Mouse (Mus musculus): Measurements from ENCODE around the gene Cyp19a1.

Gene Cyp19a1

DNA sequence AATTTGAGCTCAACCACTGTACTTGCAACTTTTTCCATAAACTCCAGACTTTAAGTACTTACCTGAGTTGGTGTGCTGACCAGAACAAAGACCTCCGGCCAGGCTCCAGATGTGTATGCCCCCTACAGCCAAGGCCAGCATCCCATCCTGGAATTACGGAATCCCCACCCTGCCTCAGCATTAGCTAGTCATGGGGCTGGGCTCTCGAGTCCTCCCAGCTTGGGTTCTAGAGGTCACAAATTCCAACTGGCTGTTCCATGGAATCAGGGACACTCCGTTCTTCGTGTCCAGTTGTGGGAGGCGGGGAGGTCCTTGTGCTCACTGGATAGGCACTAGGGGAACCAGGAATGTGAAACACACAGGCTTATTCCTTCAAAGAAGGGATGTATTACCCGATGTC lies at the start of gene Cyp19a1:
Gene Cyp19a1 (minus strand): TSS at position 101 of the 400 bp plus-strand sequence.
- in situ Hi-C loops (cut with MboI) = no loop called here

DNA sequence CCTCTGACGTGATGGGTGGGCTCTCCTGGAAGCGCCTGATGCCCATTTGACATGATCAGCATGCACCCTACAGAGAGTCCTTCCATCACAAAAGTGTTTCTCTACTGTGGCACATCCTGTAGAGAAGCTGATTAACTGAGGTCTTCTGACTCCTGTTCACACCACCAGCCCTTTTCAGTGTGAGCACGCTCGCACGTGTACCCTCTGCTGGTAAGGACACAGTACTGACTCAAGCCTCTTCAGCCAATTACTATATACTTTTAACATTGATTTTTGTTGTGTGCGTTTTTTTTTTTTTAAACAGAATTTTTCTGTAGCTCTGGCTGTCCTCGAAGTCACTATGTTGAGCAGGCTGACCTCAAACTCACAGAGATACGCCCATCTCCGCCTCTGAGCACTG lies 48.5 kb upstream of the Cyp19a1 start:
- in situ Hi-C loops (cut with MboI) = no loop called here

DNA sequence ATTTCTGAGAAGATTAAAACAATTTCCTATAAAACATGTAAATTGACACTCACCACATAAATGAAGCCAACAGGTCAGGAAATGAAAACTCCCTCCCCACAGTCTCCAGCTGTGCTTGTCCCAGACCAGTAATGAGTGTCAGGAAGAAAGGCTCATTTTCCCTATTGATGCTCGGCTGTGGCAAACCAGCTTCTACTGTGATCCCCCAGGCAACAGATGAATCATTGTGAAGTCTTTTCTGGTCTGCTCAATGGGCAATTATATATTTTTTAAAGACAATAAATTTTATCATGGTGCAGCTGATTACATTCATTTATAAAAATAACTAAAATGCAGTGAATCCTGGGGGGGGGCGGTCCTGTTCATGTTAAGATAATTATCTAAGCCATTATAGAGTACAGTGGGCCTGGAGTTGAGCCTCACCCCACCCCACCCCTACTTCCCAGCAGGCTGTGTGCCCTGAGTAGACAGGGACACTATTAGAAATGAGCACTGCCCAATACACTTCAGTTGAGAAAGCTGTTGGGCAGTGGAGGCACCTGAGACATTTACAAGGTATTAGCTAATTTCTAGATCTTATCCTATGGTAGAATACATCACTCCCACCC lies 40.9 kb upstream of the Cyp19a1 start:
- in situ Hi-C loops (cut with MboI) = no loop called here

DNA sequence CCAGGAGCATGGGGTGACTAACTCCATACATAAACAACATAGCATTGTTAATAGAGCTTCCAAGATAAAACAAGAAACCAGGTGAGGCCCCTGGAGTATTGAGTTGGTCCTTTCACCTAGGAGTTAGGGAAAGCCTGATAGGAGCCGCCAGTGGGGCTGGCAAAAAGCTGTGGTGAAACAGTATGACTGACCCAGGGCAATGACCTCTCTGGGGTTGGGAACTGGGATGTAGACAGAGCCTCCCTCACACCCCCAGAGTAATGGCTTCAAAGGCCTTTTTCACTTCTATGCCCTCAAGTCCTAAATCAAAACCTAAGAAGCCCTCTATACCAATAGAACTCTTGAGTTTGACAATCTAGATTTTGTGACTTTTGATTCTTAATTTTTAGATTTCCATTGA lies 40.3 kb upstream of the Cyp19a1 start:
- in situ Hi-C loops (cut with MboI) = no loop called here

DNA sequence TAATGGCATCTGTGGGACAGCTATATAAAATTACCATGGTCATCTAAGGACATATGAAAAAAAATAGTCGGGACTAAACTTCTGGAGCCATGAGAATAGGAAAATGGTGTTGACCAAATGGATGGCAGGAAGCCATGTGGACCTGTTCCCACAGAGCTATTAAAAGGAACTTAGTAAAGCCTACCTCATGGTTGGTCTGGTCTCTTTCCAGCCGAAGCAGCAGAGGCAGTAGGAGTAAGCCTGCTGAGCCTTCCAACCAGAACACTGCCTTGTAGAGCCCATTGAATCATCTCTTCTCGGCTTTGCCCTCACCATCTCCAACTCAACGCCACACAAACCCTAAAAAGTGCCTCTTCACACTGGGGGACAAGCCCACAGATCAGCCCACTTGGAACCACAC lies 33.3 kb upstream of the Cyp19a1 start:
- in situ Hi-C loops (cut with MboI) = no loop called here

DNA sequence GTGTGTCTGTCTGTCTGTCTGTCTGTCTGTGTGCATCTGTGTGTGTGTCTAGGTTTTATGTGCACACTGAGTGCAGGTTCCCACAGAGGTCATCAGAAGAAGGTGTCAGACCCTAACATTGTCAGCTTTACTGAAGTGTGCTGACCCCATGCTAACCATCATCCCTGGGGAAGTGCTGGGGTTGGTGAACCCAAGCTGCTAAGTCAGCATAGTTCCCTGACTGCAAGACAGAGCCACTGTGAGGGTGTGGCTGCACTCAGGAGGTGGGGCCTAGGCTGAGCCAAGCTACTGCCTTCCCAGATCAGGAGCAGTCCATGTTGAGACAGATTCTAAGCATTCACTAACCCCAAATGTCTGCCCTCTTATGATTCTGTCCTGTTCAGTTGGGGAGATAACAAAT lies 31.9 kb upstream of the Cyp19a1 start:
- in situ Hi-C loops (cut with MboI) = no loop called here

DNA sequence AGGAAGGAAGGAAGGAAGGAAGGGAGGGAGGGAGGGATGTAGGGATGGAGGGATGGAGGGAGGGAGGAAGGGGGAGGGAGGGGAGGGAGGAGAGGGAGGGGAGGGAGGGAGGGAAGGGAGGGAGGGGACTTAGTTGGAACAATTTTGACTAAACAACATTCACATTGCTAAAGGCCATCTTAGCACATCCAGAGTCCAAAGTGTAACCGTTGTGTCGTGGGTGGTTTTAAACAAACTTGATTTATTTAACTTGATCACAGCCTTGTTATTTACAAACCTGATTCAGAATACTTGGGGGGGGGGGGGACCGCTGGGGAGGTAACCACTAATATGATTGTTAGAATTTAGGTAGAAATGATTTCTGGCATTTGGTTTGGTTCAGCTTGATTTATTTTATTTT lies 31.5 kb upstream of the Cyp19a1 start:
- in situ Hi-C loops (cut with MboI) = no loop called here

DNA sequence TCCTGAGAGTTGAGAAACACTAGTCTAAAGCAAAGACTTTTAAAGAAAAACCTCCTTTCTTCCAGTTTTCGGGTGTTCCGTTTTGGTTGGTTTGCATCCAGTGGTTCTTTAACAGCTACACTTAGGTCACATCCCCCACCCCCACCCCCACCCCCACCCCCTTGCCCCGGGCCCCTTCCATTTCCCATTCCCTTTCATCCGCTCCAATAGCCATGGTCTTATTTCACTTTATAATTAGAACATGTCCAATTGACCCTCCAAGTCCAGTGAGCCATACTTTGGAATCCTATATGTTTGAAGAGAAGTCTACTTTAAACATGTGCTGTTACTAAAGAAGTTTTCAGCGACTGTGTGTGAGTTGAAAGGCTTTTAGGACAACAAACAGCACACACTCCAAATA lies 19.9 kb upstream of the Cyp19a1 start:
- in situ Hi-C loops (cut with MboI) = no loop called here

DNA sequence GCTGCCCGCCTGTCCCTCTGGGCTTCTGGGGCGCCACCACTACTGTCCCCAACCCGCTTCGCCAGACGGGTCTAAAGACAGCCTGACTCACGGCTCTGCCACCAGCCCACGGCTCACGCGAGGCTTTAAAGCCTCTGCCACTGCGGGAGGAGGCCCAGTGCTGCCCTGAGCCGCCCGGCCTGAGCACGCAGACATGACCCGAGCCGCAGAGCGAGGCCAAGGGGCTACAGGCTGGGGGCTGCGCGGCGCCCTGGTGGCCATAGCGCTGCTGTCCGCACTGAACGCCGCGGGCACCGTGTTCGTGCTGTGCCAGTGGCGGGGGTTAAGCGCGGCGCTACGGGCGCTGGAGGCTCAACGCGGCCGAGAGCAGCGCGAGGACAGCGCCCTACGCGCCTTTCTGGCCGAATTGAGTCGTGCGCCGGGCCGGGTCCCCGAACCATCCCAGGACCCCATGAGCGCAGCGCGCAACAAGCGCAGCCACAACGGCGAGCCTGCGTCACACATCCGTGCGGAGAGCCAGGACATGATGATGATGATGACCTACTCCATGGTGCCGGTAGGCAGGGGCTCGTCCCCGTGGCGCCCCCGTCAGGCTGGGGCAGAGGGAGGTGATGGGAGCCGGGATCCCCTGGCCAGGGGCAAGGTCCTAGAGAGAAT lies 18.5 kb upstream of the Cyp19a1 start, which contains the start of gene Gldn:
Gene Gldn (plus strand): TSS at position 156 of the 657 bp plus-strand sequence.
- in situ Hi-C loops (cut with MboI) = no loop called here

DNA sequence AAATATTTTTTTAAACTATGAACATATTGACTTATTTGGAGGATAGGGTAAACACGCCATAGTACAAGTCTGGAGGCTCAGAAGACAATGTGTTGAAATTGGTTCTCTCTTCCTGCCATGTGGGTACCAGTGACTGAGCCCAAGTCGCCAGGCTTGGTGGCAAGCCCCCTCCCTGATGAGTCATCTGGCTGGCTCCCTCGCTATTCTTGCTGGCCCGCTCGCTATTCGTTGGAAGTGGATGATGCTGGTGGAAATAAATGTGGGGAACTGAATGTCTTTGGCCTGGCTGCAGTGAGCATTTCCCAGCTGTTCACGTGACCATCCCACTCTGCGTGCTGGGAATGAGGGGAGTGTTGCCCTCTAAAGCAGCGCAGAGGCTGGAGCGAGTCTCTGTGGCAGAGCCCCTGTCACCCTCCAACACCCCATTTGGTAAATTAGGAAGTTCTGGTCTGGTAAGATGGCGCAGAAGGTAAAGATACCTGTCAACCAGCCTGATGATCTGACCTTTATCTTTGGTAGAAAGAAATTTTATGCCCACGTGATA lies 11.2 kb upstream of the Cyp19a1 start:
- in situ Hi-C loops (cut with MboI) = no loop called here

DNA sequence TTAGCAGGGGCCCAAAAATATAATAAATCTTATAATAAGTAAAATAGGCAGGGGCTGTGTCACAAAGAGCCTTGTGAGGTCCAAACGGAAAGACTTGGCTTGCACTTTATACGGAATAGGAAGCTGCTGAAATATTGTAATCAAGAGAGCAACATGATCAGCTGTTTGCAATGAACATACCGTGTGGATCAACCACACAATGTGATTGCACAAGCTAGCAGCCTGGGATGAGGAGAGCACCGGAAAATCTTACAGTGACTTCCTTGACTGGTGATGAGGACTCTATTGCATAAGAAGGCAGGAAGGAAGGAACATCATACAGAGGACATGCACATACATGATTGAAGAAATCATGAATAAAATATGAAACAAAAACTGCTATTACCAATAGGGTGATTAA lies 7.4 kb upstream of the Cyp19a1 start:
- in situ Hi-C loops (cut with MboI) = no loop called here

DNA sequence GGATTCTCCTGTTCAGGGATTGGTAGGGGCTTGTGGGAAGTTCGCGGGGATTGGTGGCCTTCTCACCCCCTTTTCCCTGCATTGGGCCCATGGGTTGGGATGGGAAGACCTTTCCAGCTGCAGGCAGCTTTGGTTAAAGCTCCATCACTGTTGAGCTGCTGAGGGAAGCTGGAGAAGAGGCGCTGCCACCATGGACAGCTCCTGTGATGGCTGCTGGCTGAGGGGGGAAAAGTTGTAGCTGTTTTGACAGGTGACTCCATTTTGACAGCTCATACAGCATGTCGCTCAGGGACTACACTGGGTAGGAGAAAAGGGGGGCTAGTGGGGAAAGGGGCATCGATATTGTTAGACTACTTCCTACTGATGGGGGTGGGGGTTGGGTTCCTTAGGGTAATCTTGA lies 3.0 kb upstream of the Cyp19a1 start:
- in situ Hi-C loops (cut with MboI) = no loop called here

DNA sequence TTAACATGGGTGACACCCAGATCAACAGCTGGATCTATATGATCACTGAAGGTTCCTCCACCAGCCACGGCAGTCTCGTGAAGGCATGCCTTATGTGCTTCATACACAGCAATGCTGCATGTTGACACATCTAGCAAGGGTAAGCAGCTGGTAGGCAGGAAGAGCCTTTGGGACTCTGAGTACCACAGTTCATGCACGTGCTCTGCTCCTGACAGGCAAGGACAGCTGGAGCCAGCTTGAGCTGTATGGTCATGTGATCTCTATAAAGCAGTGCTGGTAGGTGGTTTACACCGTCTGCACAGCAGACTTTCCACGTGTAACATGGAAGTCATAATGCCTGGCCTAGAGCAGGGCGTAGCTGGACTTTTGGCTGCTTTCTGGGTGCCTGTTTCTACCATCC lies 2.1 kb upstream of the Cyp19a1 start:
- in situ Hi-C loops (cut with MboI) = no loop called here

DNA sequence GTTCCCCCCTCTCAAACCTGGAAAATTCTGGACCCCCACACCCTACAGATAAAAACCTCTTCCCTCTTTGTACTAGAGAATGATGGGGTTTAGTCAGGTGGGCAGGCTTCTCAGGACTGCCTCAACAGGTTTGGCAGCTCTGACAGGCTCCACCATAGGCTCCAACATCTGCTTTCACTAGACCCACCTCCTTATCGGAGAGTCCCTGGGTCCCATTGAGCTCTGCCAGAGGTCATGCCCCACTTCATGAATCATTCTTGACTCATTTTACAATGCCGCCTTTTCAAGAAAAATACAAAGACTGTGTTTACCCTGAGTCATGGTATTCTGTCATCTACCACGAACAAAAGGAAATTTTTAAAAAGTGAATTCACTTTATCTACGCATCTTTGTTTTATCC lies 3.2 kb downstream of the Cyp19a1 start:
- in situ Hi-C loops (cut with MboI) = no loop called here

DNA sequence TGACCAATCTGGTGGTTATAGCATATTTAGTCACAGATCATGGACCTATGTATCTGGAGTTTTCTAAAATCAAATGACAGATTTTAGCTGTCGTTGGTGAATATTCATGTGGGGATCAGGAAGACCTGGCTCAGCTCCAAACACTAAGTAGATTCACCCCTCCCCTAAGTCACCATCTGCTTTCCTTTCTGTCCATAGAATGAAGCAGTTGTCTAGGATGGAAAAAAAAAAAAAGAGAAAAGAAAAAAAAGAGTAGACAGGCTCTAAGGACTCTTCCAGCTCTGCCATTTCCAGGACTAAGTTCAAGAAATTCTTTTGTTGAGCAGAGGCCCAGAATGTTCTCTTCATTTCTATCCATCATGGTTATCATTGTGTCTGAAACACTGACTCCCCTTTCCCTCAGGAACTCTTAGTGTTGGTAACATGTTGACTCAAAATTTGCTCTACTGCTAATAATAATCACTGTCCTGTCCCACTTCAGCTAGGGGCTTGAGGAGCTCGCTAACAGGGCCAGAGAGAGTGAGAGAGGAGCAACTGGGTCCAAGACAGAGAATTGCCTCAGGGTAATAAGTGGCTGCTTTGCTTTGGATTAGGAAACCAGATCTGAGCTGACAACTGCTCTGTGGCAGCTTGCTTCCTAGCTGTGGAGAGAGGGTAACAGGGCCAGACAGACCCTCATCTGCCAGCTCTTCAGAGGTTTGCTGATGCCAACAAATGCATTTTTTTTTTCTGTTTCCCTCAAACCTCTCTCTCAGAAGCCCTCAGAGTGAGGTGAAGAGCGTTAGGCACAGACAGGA lies 22.8 kb downstream of the Cyp19a1 start:
- in situ Hi-C loops (cut with MboI) = no loop called here

DNA sequence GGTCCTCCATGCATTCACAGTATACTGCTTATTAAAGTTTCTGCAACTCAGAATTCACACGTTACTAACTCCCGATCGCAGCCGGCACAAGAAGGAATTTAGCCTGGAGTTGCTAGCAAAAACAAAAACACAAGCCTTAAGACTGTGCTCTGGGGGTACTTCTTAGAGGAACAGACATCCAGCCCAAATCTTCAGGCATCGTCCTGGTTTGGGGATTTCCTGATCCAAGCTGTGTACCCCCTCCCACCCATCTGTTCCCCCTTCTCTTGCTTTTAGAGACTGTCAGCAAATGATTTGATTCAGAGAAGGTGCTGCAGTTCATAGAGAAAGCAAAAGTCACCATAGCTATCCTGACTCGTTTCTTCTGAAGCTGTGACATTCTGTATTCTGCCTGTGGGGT lies 40.3 kb downstream of the Cyp19a1 start:
- in situ Hi-C loops (cut with MboI) = no loop called here

DNA sequence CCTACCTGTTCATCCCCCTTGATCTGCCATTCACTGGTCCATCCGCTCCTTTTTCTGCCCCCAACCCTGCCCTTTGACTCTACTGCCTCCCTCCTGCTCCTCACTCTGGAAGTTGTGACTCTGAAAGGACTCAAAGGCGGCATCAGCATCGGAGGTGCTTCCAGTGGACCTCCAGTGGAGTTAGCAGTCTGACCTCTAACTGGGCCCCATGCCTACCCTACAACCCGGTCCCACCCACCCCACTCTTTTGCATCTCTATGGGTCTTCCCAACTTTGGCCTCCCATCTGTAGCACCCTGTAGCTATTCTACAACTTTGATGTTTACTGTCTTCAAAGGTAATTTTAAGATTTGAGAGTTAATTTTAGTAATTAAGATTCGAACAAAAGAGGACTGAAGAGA lies 51.4 kb downstream of the Cyp19a1 start:
- in situ Hi-C loops (cut with MboI) = no loop called here

DNA sequence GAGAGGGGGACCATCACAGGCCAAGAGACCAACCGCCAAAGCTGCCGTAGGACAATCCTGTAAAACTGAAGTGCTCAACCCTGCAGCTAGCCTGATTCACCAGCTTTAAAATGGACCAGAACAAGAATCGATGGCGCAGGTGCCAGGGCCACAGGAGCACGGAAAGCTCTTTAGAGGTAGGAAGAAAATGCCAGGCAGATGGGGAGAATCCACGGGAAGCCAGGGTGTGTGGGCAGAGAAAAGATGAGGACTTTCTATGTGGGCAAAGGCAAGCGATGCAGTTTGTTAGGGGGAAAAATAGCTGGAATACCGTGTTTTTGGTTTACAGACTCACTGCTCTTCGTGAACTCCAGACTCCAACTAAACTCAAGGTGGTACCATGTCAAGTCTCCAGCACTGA lies 53.0 kb downstream of the Cyp19a1 start:
- in situ Hi-C loops (cut with MboI) = no loop called here

DNA sequence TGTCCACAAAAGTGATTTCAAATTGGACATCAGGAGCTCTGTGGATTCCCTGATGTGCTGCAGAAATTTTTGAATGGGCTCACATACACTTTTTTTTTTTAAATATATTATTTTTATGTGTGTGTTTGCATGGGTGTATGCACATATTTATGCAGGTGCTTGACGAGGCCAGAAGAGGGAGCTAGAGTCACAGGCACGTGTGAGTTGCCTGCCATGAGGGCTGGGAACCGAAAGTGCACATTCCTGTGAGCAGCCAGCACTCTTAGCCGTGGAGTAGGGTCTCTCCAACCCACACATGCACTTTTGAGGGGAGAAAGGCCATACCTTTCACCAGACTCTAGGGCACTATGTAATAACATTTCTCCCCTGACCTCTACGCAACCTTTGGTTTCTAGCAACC lies 73.1 kb downstream of the Cyp19a1 start:
- in situ Hi-C loops (cut with MboI) = no loop called here

DNA sequence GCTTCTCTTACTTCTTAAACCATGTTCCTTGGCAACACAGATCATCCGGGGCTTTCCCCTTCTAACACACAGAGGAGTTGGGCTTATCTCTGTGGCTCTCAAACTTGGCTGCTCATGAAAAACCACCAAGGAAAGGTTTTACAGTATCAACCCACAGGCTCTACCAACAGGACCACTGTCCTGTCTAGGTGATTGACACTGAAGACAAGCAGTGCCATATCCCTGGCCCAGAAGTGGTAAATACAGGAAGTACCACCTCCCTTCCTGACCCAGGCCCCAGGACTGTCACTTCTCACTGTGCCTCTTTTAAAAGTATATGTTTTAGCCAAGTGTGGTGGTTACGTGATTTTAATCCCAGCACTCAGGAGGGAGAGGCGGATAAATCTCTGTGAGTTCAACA lies 76.5 kb downstream of the Cyp19a1 start:
- in situ Hi-C loops (cut with MboI) = no loop called here

DNA sequence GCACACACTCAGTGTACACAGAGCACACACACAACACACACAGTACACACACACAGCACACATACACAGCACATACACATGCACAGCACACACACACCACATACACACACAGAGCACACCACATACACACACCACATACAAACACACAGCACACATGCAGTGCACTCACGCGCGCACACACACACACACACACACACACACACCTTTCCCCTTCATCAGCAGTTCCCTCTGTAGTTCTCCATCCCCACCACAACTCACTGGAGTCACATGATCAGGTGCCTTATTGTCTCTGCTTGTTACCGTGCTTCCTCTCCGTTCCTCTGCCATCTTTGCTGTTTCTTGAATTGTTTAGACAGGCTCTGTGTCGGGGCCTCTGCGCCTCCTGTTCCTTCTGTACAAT lies 85.4 kb downstream of the Cyp19a1 start:
- in situ Hi-C loops (cut with MboI) = no loop called here

DNA sequence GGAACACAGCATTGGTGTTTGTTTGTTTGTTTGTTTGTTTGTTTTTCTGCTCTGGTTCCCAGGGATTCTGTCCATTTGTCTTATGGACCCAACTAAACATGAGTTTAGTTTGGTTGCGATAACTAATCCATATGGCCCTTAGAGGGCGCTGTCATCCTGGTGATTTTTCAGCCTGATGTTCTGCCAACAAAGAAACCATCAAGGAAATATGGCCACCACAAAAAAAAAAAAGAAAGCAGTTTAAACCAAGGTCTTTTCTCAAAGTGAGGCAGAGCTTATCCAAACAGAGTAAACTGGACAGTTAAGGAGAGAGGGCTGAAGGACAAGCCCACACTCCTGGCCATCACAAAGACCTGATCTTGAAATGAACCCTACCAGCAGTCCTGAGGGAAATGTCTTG lies 86.6 kb downstream of the Cyp19a1 start:
- in situ Hi-C loops (cut with MboI) = no loop called here

DNA sequence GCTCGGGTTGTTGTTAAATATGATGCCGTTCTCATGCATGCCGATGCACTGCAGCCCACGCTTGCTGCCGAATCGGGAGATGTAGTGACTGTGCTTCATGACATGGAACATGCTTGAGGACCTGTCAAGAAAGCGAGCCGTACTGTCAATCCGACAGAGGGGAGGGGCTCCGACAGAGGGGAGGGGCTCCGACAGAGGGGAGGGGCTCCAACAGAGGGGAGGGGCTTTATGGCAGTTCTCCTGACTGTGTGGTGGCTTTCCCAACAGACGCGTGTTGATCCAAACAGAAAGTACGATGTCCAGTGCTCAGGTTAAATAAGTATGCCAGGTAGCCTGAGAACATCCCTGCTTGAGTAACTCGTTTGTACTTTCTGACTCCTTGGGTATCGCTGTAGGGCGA lies 87.7 kb downstream of the Cyp19a1 start:
- in situ Hi-C loops (cut with MboI) = no loop called here
